ENCODE assay signal across 8 mouse cellular contexts in the genomic region with DNA sequence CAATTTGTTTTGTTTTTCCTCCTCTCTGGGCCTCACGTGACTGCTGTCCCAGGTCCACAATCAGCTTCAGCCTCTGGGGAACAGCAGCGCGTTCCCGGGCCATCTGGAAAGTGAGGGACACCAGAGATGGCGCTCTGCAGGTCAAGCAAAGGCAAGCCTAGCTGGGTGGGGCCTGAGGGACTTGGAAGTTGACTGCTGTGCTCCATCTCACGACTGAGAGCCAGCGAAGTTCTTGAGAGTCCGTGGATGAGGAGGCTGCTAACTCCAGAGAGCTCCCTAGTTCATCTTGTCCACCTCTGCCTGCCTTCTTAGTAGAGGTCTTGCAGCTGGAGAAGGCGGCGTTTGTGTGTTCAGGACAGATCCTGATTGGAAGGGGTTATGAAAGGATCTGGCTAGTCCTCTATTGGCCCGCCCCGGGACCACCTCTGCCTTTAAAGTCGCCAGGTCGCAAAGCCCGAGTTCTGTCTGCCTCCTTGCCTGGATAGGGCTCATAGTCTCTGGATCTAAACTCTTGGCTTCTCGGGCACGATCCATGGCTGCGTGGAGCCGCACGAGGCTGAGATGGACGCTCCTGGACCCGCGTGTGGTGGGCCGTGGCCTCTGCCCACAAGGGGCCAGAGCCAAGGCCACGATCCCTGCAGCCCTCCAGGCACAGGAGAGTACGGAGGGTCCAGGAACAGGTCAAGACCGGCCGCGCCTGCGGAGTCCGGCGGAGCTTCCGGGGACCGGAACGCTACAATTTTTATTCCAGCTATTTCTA. TPM values are rescaled to one million over a fixed set of nuclear protein-coding genes. Genes with fewer than 3 reads are reported as not detected.
DNase-seq lines count a peak whose midpoint lies in the region; ATAC-seq and TF ChIP-seq lines count a peak whose summit lies in the region.

Gene Cyp27a1, plus strand, starts transcription at position 476 of the 760 bp plus-strand sequence.

- peak within 1 kb of the TSS; percentile 88 for H3K27ac ChIP-seq in embryonic facial prominence, embryonic 10.5 days (replicated peaks)
- peak within 1 kb of the TSS; percentile 31; the same call in 1 of the 2 replicates for H3K27ac ChIP-seq in intestine, postnatal 0 days (ENCODE audit: low read depth, low read length)
- peak within 1 kb of the TSS; percentile 19; the same call in 1 of the 2 replicates for H3K27ac ChIP-seq in limb, embryonic 15.5 days
- no peak within 1 kb of the TSS for H3K27ac ChIP-seq in midbrain, embryonic 13.5 days
- no peak within 1 kb of the TSS for H3K27ac ChIP-seq in stomach, embryonic 14.5 days (ENCODE audit: low read length)

- peak within 1 kb of the TSS; percentile 41 for H3K9ac ChIP-seq in intestine, postnatal 0 days (ENCODE audit: low read depth, low read length)
- peak within 1 kb of the TSS; percentile 38 for H3K9ac ChIP-seq in limb, embryonic 15.5 days
- peak within 1 kb of the TSS; percentile 68 for H3K9ac ChIP-seq in midbrain, embryonic 13.5 days (replicated peaks)
- peak within 1 kb of the TSS; percentile 58 for H3K9ac ChIP-seq in stomach, embryonic 14.5 days (replicated peaks; ENCODE audit: low read depth, low read length)

- DNase-seq in left cerebral cortex, adult 11 months (ENCODE audit: low spot score), result peak; percentile 5
- DNase-seq in left cerebral cortex, postnatal 14 days (ENCODE audit: low spot score in 2 of 2), result no peak
- peak; percentile 78 for DNase-seq in embryonic facial prominence, embryonic 10.5 days (ENCODE audit: low spot score)
- peak; percentile 90 to 94 for DNase-seq in heart, adult 18-20 months

- no peaks in the 10 kb centered on the region for H3K36me3 ChIP-seq in embryonic facial prominence, embryonic 10.5 days (replicated peaks)
- no peaks in the 10 kb centered on the region for H3K36me3 ChIP-seq in intestine, postnatal 0 days (ENCODE audit: control insufficient read depth, insufficient read depth)
- no peaks in the 10 kb centered on the region for H3K36me3 ChIP-seq in limb, embryonic 15.5 days
- H3K36me3 ChIP-seq in midbrain, embryonic 13.5 days, result no peaks in the 10 kb centered on the region
- H3K36me3 ChIP-seq in stomach, embryonic 14.5 days (ENCODE audit: control insufficient read depth, insufficient read depth, low read length), result no peaks in the 10 kb centered on the region

- 2% methylated on average over 35 of the region's 35 CpGs for WGBS in embryonic facial prominence, embryonic 10.5 days
- WGBS in intestine, postnatal 0 days, result 2% methylated on average over 35 of the region's 35 CpGs
- whole genome bisulfite sequencing in limb, embryonic 15.5 days, result 3% methylated on average over 35 of the region's 35 CpGs
- WGBS in midbrain, embryonic 13.5 days, result 3% methylated on average over 35 of the region's 35 CpGs
- 1% methylated on average over 35 of the region's 35 CpGs for WGBS in stomach, embryonic 14.5 days

- peaks cover 10% of the 10 kb centered on the region; the same call in 1 of the 2 replicates for H3K27me3 ChIP-seq in embryonic facial prominence, embryonic 10.5 days (replicated peaks; ENCODE audit: low read depth, poor library complexity, severe bottlenecking)
- H3K27me3 ChIP-seq in intestine, postnatal 0 days (replicated peaks; ENCODE audit: control insufficient read depth, insufficient read depth, low read length), result no peaks in the 10 kb centered on the region
- no peaks in the 10 kb centered on the region for H3K27me3 ChIP-seq in limb, embryonic 15.5 days
- peaks cover 20% of the 10 kb centered on the region for H3K27me3 ChIP-seq in midbrain, embryonic 13.5 days
- H3K27me3 ChIP-seq in stomach, embryonic 14.5 days (ENCODE audit: control insufficient read depth, insufficient read depth, low read length), result no peaks in the 10 kb centered on the region

- peak within 1 kb of the TSS; percentile 85 for H3K4me2 ChIP-seq in intestine, postnatal 0 days (replicated peaks; ENCODE audit: low read depth)
- peak within 1 kb of the TSS; percentile 75 for H3K4me2 ChIP-seq in limb, embryonic 15.5 days
- peak within 1 kb of the TSS; percentile 80 for H3K4me2 ChIP-seq in midbrain, embryonic 13.5 days (replicated peaks)
- H3K4me2 ChIP-seq in stomach, embryonic 14.5 days (replicated peaks; ENCODE audit: low read depth, low read length), result peak within 1 kb of the TSS; percentile 97

- peak within 1 kb of the TSS; percentile 72 for H3K4me3 ChIP-seq in embryonic facial prominence, embryonic 10.5 days
- peak within 1 kb of the TSS; percentile 47 for H3K4me3 ChIP-seq in intestine, postnatal 0 days (ENCODE audit: low read depth, low read length)
- H3K4me3 ChIP-seq in limb, embryonic 15.5 days, result peak within 1 kb of the TSS; percentile 47
- peak within 1 kb of the TSS; percentile 44 for H3K4me3 ChIP-seq in midbrain, embryonic 13.5 days (replicated peaks)
- H3K4me3 ChIP-seq in stomach, embryonic 14.5 days (ENCODE audit: low read depth, low read length), result peak within 1 kb of the TSS; percentile 48

- ATAC-seq in intestine, postnatal 0 days, result peak; percentile 63
- ATAC-seq in limb, embryonic 15.5 days (ENCODE audit: insufficient number of reproducible peaks, low FRiP score, low TSS enrichment, low read depth), result 0 out of 2 replicates have a peak, but pooled peaks have one; percentile 58
- peak; percentile 68 for ATAC-seq in midbrain, embryonic 13.5 days
- ATAC-seq in stomach, embryonic 14.5 days (ENCODE audit: insufficient number of reproducible peaks, insufficient read depth, low FRiP score, low read depth), result peak; percentile 69; the same call in 1 of the 2 replicates

- TF ChIP-seq CTCF in intestine, postnatal 0 days (IDR thresholded peaks at IDR 0.05; ENCODE audit: low read depth), result peak; percentile 67

- no peaks in the 10 kb centered on the region for H3K9me3 ChIP-seq in embryonic facial prominence, embryonic 10.5 days
- H3K9me3 ChIP-seq in intestine, postnatal 0 days (ENCODE audit: control insufficient read depth), result no peaks in the 10 kb centered on the region
- no peaks in the 10 kb centered on the region for H3K9me3 ChIP-seq in limb, embryonic 15.5 days
- H3K9me3 ChIP-seq in midbrain, embryonic 13.5 days, result no peaks in the 10 kb centered on the region
- H3K9me3 ChIP-seq in stomach, embryonic 14.5 days (ENCODE audit: control insufficient read depth, low read depth, low read length), result no peaks in the 10 kb centered on the region

- H3K4me1 ChIP-seq in embryonic facial prominence, embryonic 10.5 days, result peaks cover 44% of the 10 kb centered on the region
- no peaks in the 10 kb centered on the region; the same call in 1 of the 2 replicates for H3K4me1 ChIP-seq in intestine, postnatal 0 days (replicated peaks; ENCODE audit: control insufficient read depth, insufficient read depth, low read length)
- peaks cover 17% of the 10 kb centered on the region for H3K4me1 ChIP-seq in limb, embryonic 15.5 days
- H3K4me1 ChIP-seq in midbrain, embryonic 13.5 days (replicated peaks), result peaks cover 13% of the 10 kb centered on the region
- peaks cover 7% of the 10 kb centered on the region; the same call in 1 of the 2 replicates for H3K4me1 ChIP-seq in stomach, embryonic 14.5 days (ENCODE audit: control insufficient read depth, insufficient read depth, low read length)

- intact Hi-C loops in left cerebral cortex, postnatal 14 days (cut with DNase I), result no loop called here

RNA-seq across cellular contexts. Expression of gene Cyp27a1, which starts in this region (rescaled TPM):
- 1 to 10 TPM; 1.5 to 2.8 TPM for total RNA-seq in left cerebral cortex, postnatal 14 days (2021)
- 12.1 and 12.8 TPM in 2 replicates for polyA plus RNA-seq in embryonic facial prominence, embryonic 10.5 days (2016; fragmentation: Nextera tagmentation; extraction: Ambion mirVana)
- 10 to 100 TPM; 11.0 to 15.5 TPM for total RNA-seq in heart, adult 18-20 months (2021)
- polyA plus RNA-seq in intestine, postnatal 0 days (2015; fragmentation: Nextera tagmentation; extraction: Ambion mirVana), result 4.6 and 6.3 TPM in 2 replicates
- 9.7 and 10.5 TPM in 2 replicates for polyA plus RNA-seq in limb, embryonic 15.5 days (2015; fragmentation: Nextera tagmentation; extraction: Ambion mirVana)
- 2.9 and 3.3 TPM in 2 replicates for polyA plus RNA-seq in midbrain, embryonic 13.5 days (2015; fragmentation: Nextera tagmentation; extraction: Ambion mirVana)
- polyA plus RNA-seq in stomach, embryonic 14.5 days (2014; fragmentation: Nextera tagmentation; extraction: Ambion mirVana), result 7.1 and 10.6 TPM in 2 replicates

Comparison
In these comparisons a context has a peak if more than half of its experiments do, and no peak if none do; other contexts are left out.
1. DNase-seq: peak in left cerebral cortex, adult 11 months (single experiment), embryonic facial prominence, embryonic 10.5 days (single experiment) and heart, adult 18-20 months (2 of 2); none in left cerebral cortex, postnatal 14 days (0 of 2).
2. H3K27ac ChIP-seq: peak in embryonic facial prominence, embryonic 10.5 days (single experiment), intestine, postnatal 0 days (single experiment) and limb, embryonic 15.5 days (single experiment); none in midbrain, embryonic 13.5 days (single experiment) and stomach, embryonic 14.5 days (single experiment).
3. Peak in every context shown above with its lines, with median percentiles within 50 percentile points of each other: H3K4me3 ChIP-seq, ATAC-seq, H3K4me2 ChIP-seq and H3K9ac ChIP-seq.